Mouse (Mus musculus) lung, postnatal 0 days (tissue): ENCODE data around the gene Aqp11.
A peak's percentile ranks its signal among the peaks of the same experiment; 100 is the strongest.

Source experiments
- CTCF ChIP-seq: IDR thresholded peaks from 2 replicates; pipeline ENCODE4 v1.5.1; 2016; ENCODE audit warnings: antibody characterized with exemption, mild to moderate bottlenecking
- EP300 ChIP-seq: IDR thresholded peaks from 2 replicates; pipeline ENCODE4 v1.6.1; 2016; ENCODE audit warnings: antibody characterized with exemption, mild to moderate bottlenecking, control low read depth

GRCm38 (mm10) chr7:97745299-97745698 lies 7.2 kb upstream of the Aqp11 start:
- TF ChIP-seq CTCF (peak; percentile 88), EP300 (no peak)
